Mouse (Mus musculus) forebrain, embryonic 11.5 days (tissue): ENCODE results near the gene Krt12. TPM values are rescaled to one million over a fixed set of nuclear protein-coding genes. Genes with fewer than 3 reads are reported as not detected.

Source experiments
- ATAC-seq: fragments of 200-750 bp; cut with Nextera tagmentation; replicated peaks from 2 replicates; pipeline ENCODE4 v1.8.0; 2017; ENCODE audit warnings: moderate TSS enrichment; ENCODE audit not compliant: low FRiP score
- DNase-seq: peaks from one replicate; pipeline ENCODE4 v3.0.0-alpha.2; 2017; ENCODE audit warnings: low spot score
- H3K27ac ChIP-seq: fragments of 300-500 bp; sonication (generic); 2 replicates; pipeline ENCODE4 v1.5.1; 2014; ENCODE audit warnings: low read depth, low read length
- H3K27me3 ChIP-seq: fragments of 300-500 bp; sonication (generic); 2 replicates; pipeline ENCODE4 v1.6.1; 2014; ENCODE audit warnings: mild to moderate bottlenecking, low read length, mixed read lengths; ENCODE audit not compliant: control insufficient read depth, insufficient read depth
- H3K36me3 ChIP-seq: fragments of 300-500 bp; sonication (generic); 2 replicates; pipeline ENCODE4 v1.6.1; 2014; ENCODE audit warnings: mild to moderate bottlenecking, low read length, moderate library complexity, mixed read lengths; ENCODE audit not compliant: control insufficient read depth, insufficient read depth
- H3K4me1 ChIP-seq: fragments of 300-500 bp; sonication (generic); replicated peaks from 2 replicates; pipeline ENCODE4 v1.6.1; 2014; ENCODE audit warnings: low read length, mixed read lengths; ENCODE audit not compliant: control insufficient read depth, insufficient read depth
- H3K4me2 ChIP-seq: fragments of 300-500 bp; sonication (generic); 2 replicates; pipeline ENCODE4 v1.6.1; 2014; ENCODE audit warnings: low read depth, mild to moderate bottlenecking, low read length, moderate library complexity, mixed read lengths; ENCODE audit not compliant: severe bottlenecking
- H3K4me3 ChIP-seq: fragments of 300-500 bp; sonication (generic); 2 replicates; pipeline ENCODE4 v1.5.1; 2014; ENCODE audit warnings: low read depth, low read length
- H3K9ac ChIP-seq: fragments of 300-500 bp; sonication (generic); 2 replicates; pipeline ENCODE4 v1.6.1; 2014; ENCODE audit warnings: low read length
- H3K9me3 ChIP-seq: fragments of 300-500 bp; sonication (generic); 2 replicates; pipeline ENCODE4 v1.6.1; 2016; ENCODE audit warnings: low read length, mixed read lengths; ENCODE audit not compliant: control insufficient read depth
- WGBS: fragments of 180-500 bp; shearing (Covaris S2); extraction: QIAGEN DNeasy Blood & Tissue Kit; methylation state at CpG from one replicate; pipeline ENCODE4 v1.1.7; 2014; 5-methylcytosine and 5-hydroxymethylcytosine counted together
- polyA plus RNA-seq: library from polyadenylated mRNA; unstranded; fragments of >200 nt; fragmentation: Nextera tagmentation; extraction: Ambion mirVana; gene quantifications from 2 replicates; pipeline ENCODE4 v1.2.1, GENCODE M21; 2014

Krt12 gene
- polyA plus RNA-seq, 1 experiment from 2014 or later, result 0.09 TPM

DNA sequence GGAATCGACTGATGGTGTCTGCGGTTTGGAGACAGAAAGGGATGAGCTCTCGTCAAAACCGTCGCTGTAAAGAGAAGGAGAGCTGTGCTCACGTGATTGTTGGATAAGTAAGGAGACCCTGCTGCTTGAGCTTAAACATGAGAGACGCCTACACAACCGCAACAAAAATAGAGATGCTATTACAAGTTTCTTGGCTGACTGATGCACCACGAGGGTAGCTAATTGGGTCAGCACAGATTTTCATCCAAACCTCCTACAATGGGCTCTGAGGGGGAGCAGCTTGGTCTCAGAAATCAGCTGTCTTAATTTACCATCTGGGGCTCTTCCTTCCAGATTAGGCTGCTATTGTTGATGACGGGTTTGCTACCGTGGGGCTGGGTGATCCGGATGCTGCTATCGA lies 5.2 kb downstream of the Krt12 start:
- Histone ChIP-seq H3K9ac (no peak overlapping the region), H3K9me3 (no peaks in the 10 kb centered on the region), H3K36me3 (no peaks in the 10 kb centered on the region), H3K4me1 (no peaks in the 10 kb centered on the region), H3K4me2 (no peak overlapping the region), H3K27me3 (no peaks in the 10 kb centered on the region), H3K27ac (no peak overlapping the region), H3K4me3 (no peak overlapping the region)
- DNase-seq (no peak), ATAC-seq (no peak)
- 88% methylated on average over 13 of the region's 13 CpGs for WGBS

DNA sequence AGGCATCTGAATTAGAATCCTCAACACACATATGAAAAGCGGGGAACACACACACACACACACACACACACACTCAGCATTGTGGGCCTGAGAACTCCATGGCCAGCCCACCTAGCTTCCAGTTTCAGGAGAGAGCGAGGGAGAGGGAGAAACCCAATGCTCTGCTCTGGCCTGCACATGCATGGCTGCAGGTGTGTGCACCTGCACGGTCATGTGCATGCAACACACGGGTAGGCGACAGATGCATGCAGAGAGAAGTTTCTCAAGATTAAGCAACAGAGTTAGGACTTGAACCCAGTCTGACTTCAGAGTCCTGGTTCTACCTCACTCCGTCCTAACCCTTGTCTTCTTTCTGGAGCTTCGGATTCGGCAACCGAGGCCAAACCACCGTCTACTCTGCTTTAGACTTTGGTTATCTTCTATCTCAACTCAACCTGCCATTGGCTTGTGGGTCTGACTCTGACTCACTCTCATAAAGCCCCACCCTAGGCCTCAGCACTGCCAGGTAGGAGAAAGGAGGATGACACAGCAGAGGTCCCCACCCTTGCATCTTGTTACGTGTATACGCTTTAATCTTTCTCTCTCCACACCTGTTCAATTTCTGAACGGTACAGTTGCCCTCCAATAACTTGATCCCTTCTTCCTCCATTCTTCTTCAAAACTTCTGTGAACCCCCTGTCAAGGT lies 7.5 kb downstream of the Krt12 start:
- H3K4me2 ChIP-seq, result no peak overlapping the region
- no peak overlapping the region for H3K4me3 ChIP-seq
- 93% methylated on average over 13 of the region's 13 CpGs for WGBS
- no peaks in the 10 kb centered on the region for H3K27me3 ChIP-seq
- no peaks in the 10 kb centered on the region for H3K4me1 ChIP-seq
- H3K36me3 ChIP-seq, result no peaks in the 10 kb centered on the region
- ATAC-seq (no peak), DNase-seq (no peak)
- H3K9me3 ChIP-seq, result no peaks in the 10 kb centered on the region
- no peak overlapping the region for H3K27ac ChIP-seq
- H3K9ac ChIP-seq, result no peak overlapping the region

DNA sequence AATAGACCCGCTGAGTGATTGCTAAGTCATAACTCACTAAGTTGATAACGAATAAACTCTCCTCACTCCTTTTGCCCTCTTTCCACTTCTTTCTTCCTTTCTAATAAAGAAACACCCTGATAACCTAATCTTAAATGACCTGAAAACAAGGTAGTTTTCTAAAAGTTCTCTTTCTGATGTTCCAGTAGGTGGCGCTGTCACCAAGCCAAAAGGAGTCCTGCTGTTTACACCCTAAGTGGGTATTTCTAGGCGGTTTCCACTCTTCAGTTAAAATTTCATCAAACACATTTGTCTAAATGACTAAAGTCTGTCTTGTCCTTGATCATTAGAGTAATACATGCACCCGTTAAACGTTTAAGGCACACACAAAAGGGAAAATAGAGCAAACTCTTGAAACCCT lies 8.8 kb downstream of the Krt12 start:
- Histone ChIP-seq H3K4me3 (no peak overlapping the region), H3K9ac (no peak overlapping the region), H3K27ac (no peak overlapping the region), H3K36me3 (no peaks in the 10 kb centered on the region), H3K4me2 (no peak overlapping the region), H3K27me3 (no peaks in the 10 kb centered on the region), H3K4me1 (no peaks in the 10 kb centered on the region), H3K9me3 (no peaks in the 10 kb centered on the region)
- DNase-seq (peak; percentile 61), ATAC-seq (no peak)
- 25% methylated on average over 6 of the region's 6 CpGs for WGBS

- no peak overlapping the region for H3K4me2 ChIP-seq
- no peaks in the 10 kb centered on the region for H3K9me3 ChIP-seq
- no peak overlapping the region for H3K27ac ChIP-seq
- DNase-seq, result no peak
- H3K4me1 ChIP-seq, result no peaks in the 10 kb centered on the region
- H3K4me3 ChIP-seq, result no peak overlapping the region
- no peak overlapping the region for H3K9ac ChIP-seq
- no peaks in the 10 kb centered on the region for H3K27me3 ChIP-seq
- 83% methylated on average over 10 of the region's 10 CpGs for WGBS
- no peak for ATAC-seq
- no peaks in the 10 kb centered on the region for H3K36me3 ChIP-seq
These were observed 15.9 kb downstream of the Krt12 start for GRCm38 (mm10) chr11:99406186-99406585.

- ATAC-seq (no peak), DNase-seq (no peak)
- Histone ChIP-seq H3K36me3 (no peaks in the 10 kb centered on the region), H3K9me3 (no peaks in the 10 kb centered on the region), H3K4me2 (no peak overlapping the region), H3K9ac (no peak overlapping the region), H3K27me3 (no peaks in the 10 kb centered on the region), H3K4me1 (0 out of 2 replicates have a peak, but pooled peaks cover 2% of the 10 kb centered on the region), H3K27ac (no peak overlapping the region), H3K4me3 (no peak overlapping the region)
- WGBS, result 88% methylated on average over 13 of the region's 13 CpGs
These were observed 22.0 kb downstream of the Krt12 start for GRCm38 (mm10) chr11:99399956-99400549.

DNA sequence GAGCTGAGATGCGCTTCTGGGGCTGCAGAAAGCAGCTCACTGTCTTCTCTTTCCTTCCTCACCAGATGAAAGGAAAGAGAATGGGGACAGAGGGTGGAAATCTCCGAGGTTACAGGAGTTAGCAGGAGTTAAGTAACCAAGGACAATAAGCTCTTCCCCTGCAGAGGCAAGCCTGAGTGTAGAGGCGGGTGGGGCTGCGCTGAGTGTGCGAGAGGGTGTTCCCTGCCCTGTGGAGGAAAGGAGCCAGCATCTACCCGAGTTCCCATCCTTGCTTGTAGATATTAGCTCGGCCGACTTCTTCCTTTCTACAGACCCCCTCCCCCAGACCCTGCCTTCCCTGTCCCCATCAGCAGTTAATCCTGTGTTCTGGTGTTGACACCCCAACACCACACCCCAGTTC lies 23.2 kb downstream of the Krt12 start:
- no peaks in the 10 kb centered on the region for H3K9me3 ChIP-seq
- no peaks in the 10 kb centered on the region for H3K27me3 ChIP-seq
- WGBS, result 53% methylated on average over 6 of the region's 8 CpGs
- DNase-seq (no peak), ATAC-seq (no peak)
- 0 out of 2 replicates have a peak, but pooled peaks cover 2% of the 10 kb centered on the region for H3K4me1 ChIP-seq
- no peak overlapping the region for H3K4me3 ChIP-seq
- no peak overlapping the region for H3K27ac ChIP-seq
- no peak overlapping the region for H3K4me2 ChIP-seq
- no peaks in the 10 kb centered on the region for H3K36me3 ChIP-seq
- no peak overlapping the region for H3K9ac ChIP-seq

- DNase-seq, result no peak
- Histone ChIP-seq H3K9ac (no peak overlapping the region), H3K9me3 (no peaks in the 10 kb centered on the region), H3K27ac (no peak overlapping the region), H3K27me3 (no peaks in the 10 kb centered on the region), H3K4me3 (no peak overlapping the region), H3K4me1 (0 out of 2 replicates have a peak, but pooled peaks cover 2% of the 10 kb centered on the region), H3K36me3 (no peaks in the 10 kb centered on the region), H3K4me2 (no peak overlapping the region)
- WGBS, result 85% methylated on average over 3 of the region's 3 CpGs
- no peak for ATAC-seq
These were observed 24.0 kb downstream of the Krt12 start for GRCm38 (mm10) chr11:99398084-99398483.

- Histone ChIP-seq H3K9ac (no peak overlapping the region), H3K4me2 (no peak overlapping the region), H3K4me1 (0 out of 2 replicates have a peak, but pooled peaks cover 2% of the 10 kb centered on the region), H3K36me3 (no peaks in the 10 kb centered on the region), H3K4me3 (no peak overlapping the region), H3K27me3 (no peaks in the 10 kb centered on the region), H3K9me3 (no peaks in the 10 kb centered on the region), H3K27ac (no peak overlapping the region)
- DNase-seq (no peak), ATAC-seq (no peak)
- WGBS, result 52% methylated on average over 2 of the region's 2 CpGs
These were observed 25.4 kb downstream of the Krt12 start for GRCm38 (mm10) chr11:99396661-99397060.

DNA sequence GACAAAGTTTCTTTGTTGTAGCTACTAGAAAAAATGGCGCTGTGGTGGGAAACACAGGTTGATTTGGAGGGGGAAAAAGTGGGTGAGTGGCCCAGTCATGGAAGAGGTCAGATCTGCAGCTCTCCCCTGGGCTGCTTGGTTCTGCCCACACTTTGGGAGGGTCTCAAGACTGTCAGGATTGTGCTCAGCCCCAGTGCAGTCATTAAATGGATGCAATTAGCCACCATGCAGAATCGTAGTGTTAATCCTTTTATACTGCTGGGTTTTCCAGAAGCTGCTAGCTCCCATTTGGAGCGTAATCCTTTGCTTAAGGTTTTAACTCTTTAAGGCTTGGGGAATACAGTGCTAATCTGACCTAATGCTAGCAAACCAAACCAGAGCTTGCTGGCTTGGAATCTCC lies 26.0 kb downstream of the Krt12 start:
- H3K4me2 ChIP-seq, result no peak overlapping the region
- peak; percentile 63 for DNase-seq
- H3K9ac ChIP-seq, result no peak overlapping the region
- peak; percentile 83 for ATAC-seq
- H3K36me3 ChIP-seq, result no peaks in the 10 kb centered on the region
- H3K4me3 ChIP-seq, result no peak overlapping the region
- peak overlapping the region; percentile 68 for H3K27ac ChIP-seq
- H3K27me3 ChIP-seq, result no peaks in the 10 kb centered on the region
- H3K9me3 ChIP-seq, result no peaks in the 10 kb centered on the region
- WGBS, result 8% methylated on average over 3 of the region's 3 CpGs
- H3K4me1 ChIP-seq, result 0 out of 2 replicates have a peak, but pooled peaks cover 2% of the 10 kb centered on the region
